Mouse (Mus musculus) mouse embryonic stem cell (cell line): ENCODE results near the gene Lpin2.

Experiments
- in situ Hi-C, 2 experiments: fragments of 300-500 bp; cut with MboI; formaldehyde crosslinking; loops; 1 replicate in 1 of 2; 3 replicates in 1 of 2; pipeline ENCODE4 v1.14.3; 2019 to 2020; ENCODE audit warnings: low sequenced_read_pairs in 2 of 2, low pct_unique_long_range_greater_than_20kb in 1 of 2, mixed read lengths in 1 of 2; ENCODE audit not compliant: unreplicated experiment in 1 of 2

Gene Lpin2

DNA sequence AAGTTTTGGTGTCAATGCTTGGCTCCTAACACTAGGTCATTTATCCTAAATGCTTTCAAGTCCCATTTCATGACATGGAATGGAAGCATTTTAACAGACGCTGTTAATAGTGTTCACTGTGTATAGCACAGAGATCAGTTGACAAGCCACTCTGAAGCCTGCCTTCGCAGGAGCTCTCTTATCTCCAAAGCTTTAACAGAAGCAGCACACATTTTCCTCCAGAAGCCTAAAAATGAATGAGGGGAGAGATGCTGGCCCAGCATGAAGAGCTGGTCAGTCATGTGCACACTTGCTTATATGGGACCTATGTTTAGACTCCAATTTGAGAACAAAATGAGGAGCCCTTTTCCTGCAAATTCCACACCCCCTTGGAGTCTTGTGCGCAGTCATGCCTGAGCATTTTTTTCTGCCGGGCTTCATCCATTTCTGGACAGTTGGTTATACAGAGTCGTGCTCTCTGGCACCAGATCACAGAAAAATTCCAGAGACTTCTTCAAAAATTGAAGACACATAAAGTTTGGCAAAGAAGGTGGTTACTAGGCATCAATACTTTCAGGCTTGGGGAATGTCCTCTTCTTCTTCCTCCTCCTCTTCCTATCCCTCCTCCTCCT, 14.1 kb upstream of the Lpin2 start:
- in situ Hi-C loops = no loop called here

DNA sequence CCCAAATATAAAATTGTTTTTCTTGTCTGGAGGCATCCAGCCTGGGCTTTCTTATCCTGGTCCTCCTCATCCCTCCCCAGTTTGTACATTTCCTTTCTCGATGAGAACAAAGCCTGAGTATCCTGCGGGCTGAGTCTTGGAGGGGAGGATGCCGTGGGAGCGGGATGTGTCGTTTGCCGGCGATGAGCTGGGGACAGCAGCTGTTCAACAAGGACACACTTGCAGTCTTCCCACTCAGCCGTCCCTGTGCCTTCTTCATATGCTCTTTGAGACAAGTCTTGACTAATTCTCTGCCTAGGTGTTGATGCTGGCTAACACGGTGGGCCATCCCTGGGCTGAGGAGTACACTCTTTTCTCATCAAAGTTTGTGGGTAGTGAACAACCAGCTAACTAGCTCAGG, 13.5 kb upstream of the Lpin2 start:
- in situ Hi-C loops = no loop called here

DNA sequence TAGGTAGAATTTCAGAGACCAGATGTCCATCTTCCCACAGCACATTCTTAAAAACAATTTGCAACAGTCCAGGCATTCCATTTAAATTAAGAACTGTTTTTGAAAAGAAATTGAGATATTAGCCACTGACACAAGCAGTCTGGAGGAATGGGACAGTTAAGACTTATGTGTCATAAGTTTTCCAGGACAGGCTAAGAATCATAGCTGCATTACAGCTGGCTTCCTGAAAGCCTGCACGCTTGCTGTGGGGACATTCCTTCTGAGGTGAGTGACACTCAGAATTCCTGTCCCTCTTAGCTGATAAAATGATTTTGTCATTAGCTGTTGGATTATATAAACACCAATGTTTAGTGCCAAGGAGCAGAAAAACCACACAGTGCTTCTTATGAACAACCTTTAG, 12.7 kb upstream of the Lpin2 start:
- in situ Hi-C loops = no loop called here

DNA sequence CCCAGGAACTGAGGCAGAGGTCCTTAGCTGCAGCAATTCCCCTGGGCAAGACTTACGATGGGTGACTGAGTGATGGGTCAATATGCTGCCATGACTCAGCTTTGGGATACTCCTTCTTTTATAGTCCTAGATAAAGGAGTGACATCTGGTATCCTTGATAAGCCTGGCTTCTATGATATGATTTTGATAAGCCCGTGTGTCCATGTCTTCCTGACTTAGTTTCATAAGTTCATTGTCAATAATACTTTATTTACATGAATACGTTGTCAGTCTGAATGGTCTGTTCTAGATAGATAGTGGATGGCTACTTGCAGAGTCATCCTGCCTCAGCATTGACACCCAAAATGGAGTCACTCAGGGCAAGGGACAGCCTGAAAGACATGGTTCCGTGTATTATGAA, 11.2 kb upstream of the Lpin2 start:
- in situ Hi-C loops = no loop called here

DNA sequence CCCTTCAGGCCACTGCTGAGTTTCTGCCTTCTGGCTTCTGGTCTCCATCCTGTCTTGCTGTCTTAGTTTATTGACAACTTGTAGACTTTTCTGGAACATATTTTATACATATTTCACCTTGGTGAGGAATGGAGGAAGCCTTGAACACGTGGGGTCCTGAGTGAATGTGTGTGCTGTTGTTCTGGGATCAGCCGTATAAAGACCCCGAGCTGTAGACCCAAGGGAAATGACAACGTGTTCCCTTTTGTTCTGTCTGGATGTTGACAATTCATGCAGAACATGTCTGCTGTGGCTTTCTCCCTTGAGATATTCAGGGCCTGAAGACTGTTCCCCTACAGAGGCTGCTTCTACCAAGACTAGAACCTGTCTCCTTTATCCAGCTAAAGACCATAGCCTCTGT, 5.0 kb upstream of the Lpin2 start:
- in situ Hi-C loops = no loop called here

DNA sequence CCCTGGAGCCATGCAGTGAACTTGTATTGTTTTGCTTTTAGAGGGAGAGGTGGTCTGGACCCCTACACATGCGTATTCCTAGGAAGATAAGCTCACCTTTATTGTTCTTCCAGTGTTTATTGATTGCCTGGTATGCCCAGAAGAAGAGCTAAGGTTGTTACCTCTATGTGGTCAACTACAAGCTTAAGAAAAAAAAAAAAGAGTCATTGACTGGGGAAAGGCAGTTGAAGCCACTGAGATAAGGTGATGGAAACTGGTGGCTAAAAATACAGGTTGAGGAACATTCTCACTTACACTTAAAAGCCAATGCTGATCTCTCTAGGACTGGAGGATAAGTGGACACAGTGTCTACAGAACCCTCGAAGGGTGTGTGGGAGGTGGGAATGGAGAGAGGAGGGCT, 4.4 kb upstream of the Lpin2 start:
- in situ Hi-C loops = no loop called here

DNA sequence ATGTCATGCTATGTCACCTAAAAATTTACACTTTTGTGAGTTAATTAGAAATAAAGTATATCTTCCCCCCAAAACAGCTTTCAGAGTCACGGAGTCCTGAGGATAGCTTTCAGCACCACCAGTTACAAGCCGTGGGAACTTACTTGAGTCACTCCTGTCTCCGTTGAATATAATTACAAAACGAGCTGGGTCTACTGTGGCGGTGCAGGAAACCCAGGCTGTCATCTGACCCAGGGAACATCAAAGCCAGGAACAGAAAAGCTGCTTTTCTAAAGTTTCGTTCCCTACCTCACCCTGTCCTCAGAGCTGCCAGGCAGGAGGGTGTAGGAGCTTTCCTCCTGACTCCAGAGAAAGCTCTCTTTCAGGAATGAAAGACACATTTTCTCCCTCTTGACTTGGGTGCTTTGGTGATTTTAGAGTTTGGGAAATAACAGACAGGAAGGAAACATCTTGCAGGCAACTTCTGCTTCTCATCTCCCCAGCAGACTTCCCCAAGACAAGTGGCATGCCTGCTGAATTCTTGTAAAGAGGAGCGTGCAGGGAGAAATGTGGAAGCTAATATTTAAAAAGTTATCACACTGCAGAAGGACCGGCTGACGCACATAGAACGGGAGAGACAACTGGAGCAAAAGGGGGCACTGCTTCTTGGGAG, 3.7 kb upstream of the Lpin2 start:
- in situ Hi-C loops = no loop called here

DNA sequence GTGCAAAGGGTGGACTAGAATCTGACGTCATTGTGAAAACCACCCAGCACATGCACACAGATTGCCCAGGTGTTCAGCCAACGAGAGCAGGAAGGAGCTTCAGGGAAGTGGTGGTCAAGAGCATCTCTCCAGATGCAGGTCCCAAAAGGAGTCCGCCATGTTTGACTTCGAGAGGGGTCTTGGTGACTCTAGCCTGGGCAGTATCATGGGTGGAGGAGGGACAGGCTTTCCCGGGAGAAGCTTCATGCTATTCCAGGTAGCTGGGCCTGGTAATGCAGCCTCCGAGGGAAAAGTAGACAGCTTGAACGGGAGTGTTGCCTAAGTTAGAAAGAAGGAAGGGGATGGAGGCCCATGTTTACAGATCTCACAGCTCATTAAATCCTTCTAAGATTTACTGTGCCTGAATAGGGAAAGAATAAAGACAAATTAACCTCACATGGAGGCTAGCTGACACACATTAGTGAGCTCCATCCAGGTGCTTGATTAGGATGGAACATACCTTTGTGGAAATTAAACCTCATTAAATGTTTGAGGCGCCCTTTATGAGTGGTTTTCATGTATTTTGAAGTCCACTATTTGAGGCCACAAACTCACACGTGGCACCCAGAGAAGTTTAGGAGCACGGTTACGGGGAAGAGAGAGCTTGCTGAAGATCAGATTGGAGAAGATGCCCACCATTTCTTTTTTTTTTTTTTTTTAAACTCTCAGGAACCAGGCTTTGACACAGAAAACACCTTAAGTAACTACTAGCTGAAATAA, 2.6 kb upstream of the Lpin2 start:
- in situ Hi-C loops = no loop called here

DNA sequence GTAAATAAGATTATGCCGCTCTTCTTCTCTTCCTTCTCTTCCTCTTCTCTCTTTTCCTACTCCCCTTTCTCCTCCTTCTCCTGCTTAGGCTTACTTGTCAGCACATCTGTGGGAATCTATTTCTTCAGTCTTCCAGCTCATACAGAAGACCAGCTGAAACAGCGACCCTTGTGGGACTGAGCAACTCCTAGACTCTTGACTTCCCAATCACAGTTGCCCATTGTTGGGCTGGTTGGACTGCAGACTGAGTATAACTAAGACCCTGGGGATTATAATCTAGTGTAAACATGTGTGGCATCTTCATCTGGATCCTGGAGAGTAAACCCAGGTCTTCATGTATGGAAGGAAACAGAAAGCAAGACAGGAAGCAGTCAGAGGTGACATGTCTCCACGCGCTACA, 1.8 kb upstream of the Lpin2 start:
- in situ Hi-C loops = no loop called here

DNA sequence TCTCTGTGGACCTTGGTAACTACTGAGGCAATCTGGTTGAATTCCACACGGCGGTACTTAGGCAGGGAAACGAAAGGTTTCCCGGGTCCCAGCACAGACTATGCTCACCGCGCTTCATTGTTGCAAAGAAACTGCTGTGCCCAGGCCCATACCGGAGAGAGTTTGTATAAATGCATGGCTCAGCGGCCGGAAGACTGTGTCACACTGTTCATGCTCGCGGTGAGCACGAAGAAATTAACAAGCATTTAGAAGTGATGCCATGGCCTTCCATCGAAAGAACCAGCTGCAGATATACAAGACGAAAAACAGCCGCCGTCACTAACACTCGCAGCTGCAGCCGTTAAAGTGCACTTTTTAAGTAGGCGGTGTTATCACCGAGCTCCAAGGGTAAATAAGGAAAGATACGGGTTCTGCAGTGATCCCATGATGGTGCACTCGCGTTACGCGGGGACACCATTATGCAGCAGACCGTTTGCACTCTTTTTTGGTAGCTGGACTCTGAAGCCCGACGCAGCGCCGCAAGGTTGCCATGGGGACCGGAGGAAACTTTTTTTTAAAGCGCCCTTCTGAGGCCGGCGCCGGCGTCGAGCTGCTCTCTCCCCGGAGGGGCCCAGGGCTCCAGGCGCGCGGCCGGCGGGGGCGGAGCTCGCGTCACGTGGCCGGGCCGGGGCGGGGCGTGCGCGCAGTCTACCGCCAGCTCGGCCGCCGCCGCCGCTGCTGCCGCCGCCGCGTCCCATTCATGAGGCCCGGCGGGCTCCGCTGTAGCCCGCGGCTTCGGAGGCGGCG, 704 bp downstream of the Lpin2 start:
- in situ Hi-C loops = no loop called here

DNA sequence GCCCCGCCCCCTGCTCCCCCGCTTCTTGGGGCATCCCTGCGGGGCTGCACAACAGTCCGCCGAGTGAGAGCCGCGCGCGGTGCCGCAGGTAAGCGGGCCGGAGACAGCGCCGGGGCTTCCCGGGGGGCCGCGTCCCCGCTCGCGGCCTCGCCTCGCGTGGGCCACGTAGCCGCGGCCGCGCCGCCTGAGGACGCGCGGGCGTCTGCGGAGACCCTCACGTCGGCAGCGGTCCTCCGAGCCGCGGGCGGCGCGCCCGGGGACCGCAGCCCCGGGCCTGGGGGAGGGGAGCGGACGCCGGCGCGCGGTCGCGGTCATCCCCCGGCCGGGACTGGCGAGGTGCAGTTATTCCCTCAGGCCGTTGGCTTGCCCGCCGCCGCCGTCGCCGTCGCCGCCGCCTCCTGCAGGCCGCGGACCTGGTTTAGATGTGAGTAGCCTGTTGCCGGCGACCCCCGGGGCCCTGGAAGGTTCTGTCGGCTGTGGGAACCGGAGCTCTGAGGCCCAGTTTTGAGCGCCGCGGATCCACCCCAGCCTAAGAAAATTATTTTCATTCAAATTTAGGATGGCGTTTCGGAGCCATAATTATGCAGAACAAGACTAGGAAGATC, 1.4 kb downstream of the Lpin2 start:
- in situ Hi-C loops = no loop called here

DNA sequence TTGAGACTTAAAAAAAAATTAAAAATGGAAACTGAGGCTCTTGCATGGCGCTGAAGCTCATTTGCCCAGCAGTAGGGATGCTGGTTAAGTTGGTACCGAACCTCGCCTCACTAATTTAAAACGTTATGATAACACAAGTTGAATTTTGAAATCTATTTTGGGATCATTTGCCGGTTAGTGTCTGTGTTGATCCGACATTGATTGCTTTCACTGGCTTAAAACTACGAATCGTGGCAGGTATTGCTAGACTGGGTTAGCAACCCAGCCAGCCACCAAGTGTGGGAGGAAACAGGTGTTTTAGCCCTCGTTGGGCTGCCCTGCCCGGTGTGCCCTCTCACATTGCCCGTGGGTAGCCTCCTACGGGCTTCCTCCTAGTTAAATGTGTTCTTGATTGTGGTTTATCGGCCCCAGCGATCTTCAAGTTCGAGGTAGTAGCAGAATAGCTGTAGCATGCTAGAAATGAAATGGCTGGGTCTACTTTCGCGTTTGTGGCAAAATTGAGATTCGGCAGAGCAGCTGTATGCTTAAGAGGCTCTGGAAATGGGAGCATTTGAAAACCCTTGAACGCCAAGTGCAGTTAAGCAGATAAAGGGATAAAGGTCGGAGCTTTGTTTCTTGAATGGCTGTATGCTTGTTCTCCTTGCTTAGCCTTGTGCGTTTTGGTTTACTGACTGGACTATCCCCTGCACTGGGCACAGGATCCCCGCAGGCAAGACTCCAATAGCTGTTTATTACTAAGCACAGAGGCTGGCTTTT, 2.2 kb downstream of the Lpin2 start:
- in situ Hi-C loops = no loop called here

DNA sequence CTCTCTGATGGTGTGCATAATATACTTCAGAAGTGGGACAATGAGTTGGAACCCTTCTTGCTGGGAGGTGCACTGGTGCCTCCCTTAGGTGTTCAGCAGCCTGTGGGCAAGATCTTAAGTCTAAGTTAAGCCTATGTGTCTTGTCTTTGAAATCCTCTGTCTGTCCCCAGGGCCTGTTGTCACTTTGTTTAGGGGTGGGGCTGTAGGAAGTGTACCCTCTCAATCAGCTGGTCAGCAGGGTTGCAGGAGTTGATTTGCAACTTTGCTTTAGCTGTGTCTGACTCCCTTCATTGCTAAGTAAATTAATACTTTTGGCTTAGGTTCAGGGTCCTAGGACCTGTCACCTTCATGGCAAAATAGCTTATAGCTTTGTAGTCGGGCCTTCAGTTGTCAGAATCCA, 3.0 kb downstream of the Lpin2 start:
- in situ Hi-C loops = no loop called here

DNA sequence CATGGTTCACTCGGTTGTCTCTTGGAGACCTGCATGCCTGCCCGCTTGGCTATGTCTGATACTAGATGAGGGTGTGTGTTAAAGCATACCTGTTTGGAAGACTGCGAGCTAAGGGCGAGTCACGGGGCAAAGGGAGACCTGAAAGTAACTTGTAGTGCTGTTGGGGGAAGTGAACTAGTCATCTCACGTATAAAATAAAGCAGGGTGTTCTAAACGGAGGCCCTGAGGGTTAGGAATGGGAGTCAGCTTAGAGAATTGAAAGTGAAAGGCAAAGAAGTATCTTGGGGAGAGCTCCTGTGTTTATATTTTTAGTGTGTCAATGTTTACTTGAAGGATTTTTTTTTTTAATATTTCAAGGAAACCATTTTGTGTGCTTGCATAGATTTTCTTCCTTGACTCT, 8.2 kb downstream of the Lpin2 start:
- in situ Hi-C loops = no loop called here

DNA sequence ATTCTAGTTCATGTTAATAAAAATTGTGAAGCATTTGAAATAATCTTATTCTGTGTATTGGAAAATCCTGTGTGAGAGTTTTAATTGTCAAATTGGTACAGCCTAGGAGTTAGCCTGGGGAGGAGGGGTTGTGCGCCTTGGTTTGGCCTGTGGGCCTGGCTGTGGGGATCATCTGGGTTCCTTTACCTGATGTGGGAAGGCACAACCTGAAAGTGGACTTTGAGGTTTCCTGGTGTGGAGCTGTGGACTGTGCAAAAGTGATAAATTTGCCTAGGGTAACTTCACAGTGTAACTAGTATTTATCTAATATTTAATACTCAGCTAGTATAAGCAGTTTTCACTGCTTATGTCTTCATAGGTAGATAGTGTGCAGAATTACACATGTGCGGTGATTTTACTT, 8.7 kb downstream of the Lpin2 start:
- in situ Hi-C loops = no loop called here

DNA sequence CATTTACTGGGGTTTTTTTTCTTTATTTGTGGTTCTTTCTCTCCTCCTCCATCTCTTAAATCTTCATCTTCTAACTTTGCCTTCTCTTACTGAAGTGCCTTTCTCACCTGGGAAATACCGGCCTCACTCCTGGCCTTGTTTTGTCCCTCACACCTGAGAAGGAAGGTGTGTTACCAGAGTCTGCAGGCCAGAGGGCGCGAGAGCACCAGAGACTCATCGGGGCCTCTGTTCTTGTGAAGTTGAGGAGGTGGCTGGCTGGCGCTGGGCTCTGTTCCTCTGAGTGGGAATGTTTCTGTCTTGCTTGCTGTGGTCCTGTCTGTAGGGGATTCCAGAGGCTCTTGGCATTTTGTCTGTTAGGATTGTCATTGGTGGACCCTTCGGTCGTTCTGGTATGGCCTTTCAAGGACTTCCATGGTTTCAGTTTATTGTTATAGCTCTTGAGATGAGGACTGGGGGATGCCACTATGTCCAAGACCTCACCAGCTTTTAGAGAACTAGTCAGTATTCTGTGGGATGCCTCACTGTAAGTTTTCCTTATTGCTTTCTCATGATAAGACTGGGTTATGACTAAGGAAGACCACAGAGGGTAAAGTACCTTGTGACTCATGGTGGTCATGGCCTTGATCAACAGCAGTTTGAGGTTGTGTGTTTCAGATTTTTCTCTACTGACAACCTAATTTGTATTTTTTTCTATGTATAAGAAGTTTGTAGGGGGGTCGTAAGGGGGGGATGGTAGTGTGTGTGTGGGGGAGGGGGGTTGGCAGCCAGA, 9.5 kb downstream of the Lpin2 start:
- in situ Hi-C loops = no loop called here

DNA sequence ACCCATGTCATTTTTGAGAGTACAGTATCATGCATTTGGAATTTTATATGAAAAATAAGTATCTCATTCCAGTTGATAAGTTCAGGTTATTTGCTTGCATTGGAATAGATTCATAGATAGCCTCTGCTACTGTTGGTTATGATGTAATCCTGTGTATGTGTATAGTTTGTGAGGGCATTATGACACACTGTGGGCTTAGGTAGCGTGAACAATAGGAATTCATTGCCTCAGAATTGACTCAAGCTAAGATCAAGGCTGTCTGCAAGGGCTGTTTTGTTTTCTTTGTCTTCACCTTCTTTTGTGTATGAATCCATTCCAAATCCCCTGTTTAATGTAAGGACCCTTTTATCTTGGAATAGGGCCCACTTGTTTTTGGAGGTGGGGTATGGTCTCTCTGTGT, 10.7 kb downstream of the Lpin2 start:
- in situ Hi-C loops = no loop called here

DNA sequence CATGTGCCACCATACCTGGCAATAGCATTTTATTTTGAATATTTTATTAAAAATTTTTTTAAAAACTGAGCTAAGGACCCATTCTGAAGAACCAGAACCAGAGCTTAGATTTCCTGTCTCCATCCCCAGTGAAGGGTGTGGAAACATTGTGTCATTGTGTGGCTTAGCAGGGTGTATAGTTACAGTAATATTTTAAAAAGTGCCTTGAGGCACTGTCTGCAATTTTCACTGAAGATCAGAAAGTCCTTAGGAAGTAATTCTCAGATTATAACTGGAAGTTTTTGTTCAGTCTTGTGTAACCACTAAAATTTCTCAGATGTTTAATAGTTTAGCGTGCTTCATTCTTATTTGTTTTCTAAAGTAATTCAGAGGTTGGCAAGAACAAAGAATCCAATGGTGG, 11.1 kb downstream of the Lpin2 start:
- in situ Hi-C loops = no loop called here
